Mouse (Mus musculus): ENCODE data around the gene Cyb5r2.

Gene Cyb5r2

DNA sequence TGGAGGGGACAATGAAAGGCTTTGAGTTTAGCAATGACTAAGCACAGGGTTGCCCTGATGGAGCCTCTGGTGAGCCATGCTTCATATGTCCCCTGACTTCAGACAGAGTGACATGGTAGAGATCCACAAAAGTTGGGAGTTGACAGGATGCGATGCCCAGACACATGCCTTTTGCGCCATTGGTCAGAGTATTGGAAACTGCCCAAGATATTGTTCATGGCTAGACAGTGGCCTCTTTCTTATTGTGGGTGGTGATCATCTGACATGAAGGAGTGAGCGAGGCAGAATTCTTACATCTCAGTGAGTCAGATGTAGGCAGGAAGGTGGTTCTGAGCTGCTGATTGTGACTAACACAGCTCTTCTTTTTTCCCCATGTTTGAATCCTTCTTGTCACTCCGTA lies 35.3 kb downstream of the Cyb5r2 start:
- DNase-seq (ENCODE audit: low spot score) = no peak

GRCm38 (mm10) chr7:107720771-107721170 lies 37.1 kb downstream of the Cyb5r2 start:
- no peak for DNase-seq (ENCODE audit: low spot score)

- no peak for DNase-seq (ENCODE audit: low spot score)
Measured at GRCm38 (mm10) chr7:107714067-107714466, 43.8 kb downstream of the Cyb5r2 start.

DNA sequence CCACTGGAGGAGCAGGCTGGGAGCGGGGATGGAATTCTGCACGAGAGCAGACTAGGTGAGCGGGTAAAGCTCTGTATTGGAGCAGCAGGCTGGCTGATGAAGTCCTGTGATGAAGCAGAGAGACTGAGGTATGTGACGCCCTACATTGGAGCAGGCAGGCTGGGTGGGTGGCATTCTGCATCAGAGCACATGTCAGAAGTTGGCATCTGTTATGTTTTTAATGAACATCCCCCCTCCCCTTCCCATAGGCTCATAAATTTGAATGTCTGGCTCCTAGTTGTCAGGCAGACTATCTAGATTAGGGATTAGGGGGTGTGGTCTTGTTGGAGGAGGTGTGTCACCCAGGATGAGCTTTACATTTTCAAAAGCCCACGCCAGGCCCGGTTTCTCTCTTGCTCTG lies 45.1 kb downstream of the Cyb5r2 start:
- DNase-seq (ENCODE audit: low spot score) = no peak

DNA sequence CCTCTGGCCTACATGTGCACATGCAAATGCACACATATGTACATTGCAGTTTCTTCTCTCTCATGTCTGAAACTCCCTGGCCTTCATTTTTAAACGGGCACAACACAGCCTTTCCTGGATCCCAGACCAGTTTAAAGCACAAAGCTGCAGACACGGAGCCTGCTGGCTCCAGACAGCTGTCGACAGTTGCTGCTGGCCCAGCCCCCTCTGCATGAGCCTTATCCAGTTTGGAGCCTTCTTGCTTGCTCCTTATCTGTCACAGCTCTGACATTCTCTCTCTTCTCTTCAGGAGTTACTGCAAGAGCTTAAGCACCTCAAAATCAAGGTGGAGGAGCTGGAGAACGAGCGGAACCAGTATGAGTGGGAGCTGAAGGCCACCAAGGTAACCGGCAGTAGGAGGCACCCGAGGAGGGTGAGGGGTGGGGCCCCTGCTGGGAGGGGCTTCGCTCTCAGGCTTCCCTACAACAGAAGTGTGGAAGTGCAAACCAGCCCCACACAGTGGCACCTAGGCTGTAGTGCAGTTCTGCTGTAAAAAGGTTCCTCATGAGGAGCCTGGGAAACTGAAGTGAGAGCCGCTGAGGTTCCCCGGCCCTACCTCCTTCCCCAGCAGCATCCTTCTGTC lies 49.2 kb downstream of the Cyb5r2 start:
- no peak for DNase-seq (ENCODE audit: low spot score)

DNA sequence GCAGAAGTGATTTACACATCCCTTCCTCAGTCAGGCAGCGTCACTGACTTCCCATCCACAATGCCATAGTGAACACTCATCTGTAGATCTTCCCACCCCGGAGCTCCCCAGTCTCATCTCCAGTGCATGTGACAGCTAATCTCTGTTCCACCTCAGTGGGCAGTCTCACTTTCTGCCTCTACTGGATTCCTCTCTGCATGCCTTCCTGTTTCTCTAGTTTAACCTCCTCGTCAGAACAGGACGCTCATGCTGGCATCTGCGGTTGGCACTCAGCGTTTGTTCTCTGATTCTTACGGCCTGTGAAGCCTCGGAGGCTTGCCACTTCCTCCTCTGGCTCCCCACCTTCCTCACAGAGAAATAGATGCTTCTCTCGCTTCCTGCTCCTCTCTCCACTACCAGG lies 50.2 kb downstream of the Cyb5r2 start:
- DNase-seq (ENCODE audit: low spot score) = no peak

- DNase-seq (ENCODE audit: low spot score) = no peak
Measured at GRCm38 (mm10) chr7:107705941-107706340, 51.9 kb downstream of the Cyb5r2 start.

- no peak for DNase-seq (ENCODE audit: low spot score)
Measured at GRCm38 (mm10) chr7:107702461-107703380, 55.1 kb downstream of the Cyb5r2 start.

DNA sequence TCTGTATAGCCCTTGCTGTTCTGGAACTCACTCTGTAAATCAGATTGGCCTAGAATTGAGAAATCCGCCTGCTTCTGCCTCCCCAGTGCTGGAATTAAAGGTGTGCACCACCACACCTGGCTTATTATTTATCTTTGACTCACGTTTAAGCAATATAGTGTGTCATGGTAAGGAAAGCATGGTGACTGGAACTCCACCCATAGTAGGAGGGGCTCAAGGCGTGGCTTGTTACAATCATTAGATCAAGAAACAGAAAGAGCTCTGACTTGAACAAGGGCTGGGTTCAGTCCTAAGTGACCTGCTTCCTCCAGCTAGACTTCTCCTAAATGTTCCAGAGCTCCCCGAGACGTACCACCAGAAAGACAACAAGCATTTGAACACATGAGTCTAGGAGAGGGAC lies 57.2 kb downstream of the Cyb5r2 start:
- DNase-seq (ENCODE audit: low spot score) = no peak

GRCm38 (mm10) chr7:107699926-107700325 lies 57.9 kb downstream of the Cyb5r2 start:
- DNase-seq (ENCODE audit: low spot score) = no peak
